Mouse (Mus musculus): ENCODE measurements around the gene Gm20388.

GRCm38 (mm10) chr8:120014267-120015023, 103.8 kb downstream of the Gm20388 start:
- TF ChIP-seq CTCF (IDR thresholded peaks at IDR 0.05; ENCODE audit: low read depth) = no peak
- TF ChIP-seq EP300 (IDR thresholded peaks at IDR 0.05; ENCODE audit: low read depth) = no peak

All from liver, embryonic 14.5 days (tissue).